Mouse (Mus musculus) lung, embryonic 16.5 days (tissue): ENCODE results near the gene Gfpt2. TPM values are rescaled to one million over a fixed set of nuclear protein-coding genes. Genes with fewer than 3 reads are reported as not detected.

Experiments used
- ATAC-seq: fragments of 200-750 bp; cut with Nextera tagmentation; 2 replicates; pipeline ENCODE4 v1.8.0; 2017; ENCODE audit warnings: low read depth, mild to moderate bottlenecking, moderate library complexity
- H3K27ac ChIP-seq: fragments of 300-500 bp; sonication (generic); 2 replicates; pipeline ENCODE4 v1.5.1; 2014; ENCODE audit warnings: mild to moderate bottlenecking, control low read depth, low read length
- H3K27me3 ChIP-seq: fragments of 300-500 bp; sonication (generic); 2 replicates; pipeline ENCODE4 v1.6.1; 2014; ENCODE audit warnings: low read depth, low read length, mixed read lengths; ENCODE audit not compliant: control insufficient read depth, insufficient read depth
- H3K36me3 ChIP-seq: fragments of 300-500 bp; sonication (generic); 2 replicates; pipeline ENCODE4 v1.6.1; 2014; ENCODE audit warnings: low read length; ENCODE audit not compliant: control insufficient read depth, insufficient read depth
- H3K4me1 ChIP-seq: fragments of 300-500 bp; sonication (generic); replicated peaks from 2 replicates; pipeline ENCODE4 v1.6.1; 2014; ENCODE audit warnings: low read length, mixed read lengths; ENCODE audit not compliant: control insufficient read depth, insufficient read depth
- H3K4me2 ChIP-seq: fragments of 300-500 bp; sonication (generic); 2 replicates; pipeline ENCODE4 v1.6.1; 2014; ENCODE audit warnings: low read depth, low read length, control low read depth
- H3K4me3 ChIP-seq: fragments of 300-500 bp; sonication (generic); 2 replicates; pipeline ENCODE4 v1.5.1; 2014; ENCODE audit warnings: mild to moderate bottlenecking, low read length, control low read depth
- H3K9ac ChIP-seq: fragments of 300-500 bp; sonication (generic); 2 replicates; pipeline ENCODE4 v1.6.1; 2014; ENCODE audit warnings: low read length, control low read depth
- H3K9me3 ChIP-seq: fragments of 300-500 bp; sonication (generic); 2 replicates; pipeline ENCODE4 v1.6.1; 2016; ENCODE audit warnings: low read length; ENCODE audit not compliant: control insufficient read depth
- WGBS: fragments of 180-500 bp; shearing (Covaris S2); extraction: QIAGEN DNeasy Blood & Tissue Kit; methylation state at CpG from one replicate; pipeline ENCODE4 v1.1.7; 2014; 5-methylcytosine and 5-hydroxymethylcytosine counted together
- polyA plus RNA-seq: library from polyadenylated mRNA; unstranded; fragments of >200 nt; fragmentation: Nextera tagmentation; extraction: Ambion mirVana; gene quantifications from 2 replicates; pipeline ENCODE4 v1.2.1, GENCODE M21; 2015

Gfpt2 gene
- polyA plus RNA-seq, 1 experiment from 2014 or later = 11.8 TPM

GRCm38 (mm10) chr11:49842718-49843117 is 48.7 kb downstream of the Gfpt2 start:
- Histone ChIP-seq H3K4me2 (no peak overlapping the region), H3K4me3 (no peak overlapping the region), H3K27ac (no peak overlapping the region), H3K27me3 (no peaks in the 10 kb centered on the region), H3K9ac (no peak overlapping the region), H3K9me3 (no peaks in the 10 kb centered on the region), H3K36me3 (no peaks in the 10 kb centered on the region), H3K4me1 (peaks cover 7% of the 10 kb centered on the region)
- ATAC-seq = no peak
- 27% methylated on average over 3 of the region's 3 CpGs for WGBS

- no peak for ATAC-seq
- no peaks in the 10 kb centered on the region for H3K36me3 ChIP-seq
- H3K4me2 ChIP-seq = no peak overlapping the region
- no peaks in the 10 kb centered on the region for H3K27me3 ChIP-seq
- H3K9me3 ChIP-seq = no peaks in the 10 kb centered on the region
- WGBS = 79% methylated on average over 10 of the region's 10 CpGs
- H3K9ac ChIP-seq = no peak overlapping the region
- peaks cover 17% of the 10 kb centered on the region for H3K4me1 ChIP-seq
- no peak overlapping the region for H3K4me3 ChIP-seq
- H3K27ac ChIP-seq = no peak overlapping the region
These were observed 50.3 kb downstream of the Gfpt2 start for GRCm38 (mm10) chr11:49844311-49844710.

- Histone ChIP-seq H3K4me1 (peaks cover 17% of the 10 kb centered on the region), H3K9ac (no peak overlapping the region), H3K9me3 (no peaks in the 10 kb centered on the region), H3K4me2 (no peak overlapping the region), H3K4me3 (no peak overlapping the region), H3K27ac (no peak overlapping the region), H3K27me3 (no peaks in the 10 kb centered on the region), H3K36me3 (no peaks in the 10 kb centered on the region)
- WGBS = 34% methylated on average over 3 of the region's 3 CpGs
- ATAC-seq = no peak
These were observed 51.0 kb downstream of the Gfpt2 start for GRCm38 (mm10) chr11:49844969-49845368.

- 32% methylated on average over 11 of the region's 11 CpGs for WGBS
- Histone ChIP-seq H3K27ac (peak overlapping the region; percentile 29), H3K4me1 (peaks cover 17% of the 10 kb centered on the region), H3K36me3 (peaks cover 2% of the 10 kb centered on the region; the same call in 1 of the 2 replicates), H3K4me2 (peak overlapping the region; percentile 79), H3K9me3 (no peaks in the 10 kb centered on the region), H3K27me3 (no peaks in the 10 kb centered on the region), H3K9ac (peak overlapping the region; percentile 69), H3K4me3 (peak overlapping the region; percentile 70)
- 0 out of 2 replicates have a peak, but pooled peaks have one; percentile 0 for ATAC-seq
These were observed 52.0 kb downstream of the Gfpt2 start for GRCm38 (mm10) chr11:49845958-49846357.

GRCm38 (mm10) chr11:49846401-49847070 is 52.6 kb downstream of the Gfpt2 start, which contains the start of gene Mapk9:
Mapk9 (plus strand) TSS chr11:49846751.
- no peaks in the 10 kb centered on the region for H3K9me3 ChIP-seq
- ATAC-seq = peak; percentile 99
- WGBS = under 1% methylated on average over 63 of the region's 68 CpGs
- H3K36me3 ChIP-seq = peaks cover 2% of the 10 kb centered on the region; the same call in 1 of the 2 replicates
- peaks cover 17% of the 10 kb centered on the region for H3K4me1 ChIP-seq
- peak within 1 kb of the TSS; percentile 70 for H3K4me3 ChIP-seq
- H3K27ac ChIP-seq = peak within 1 kb of the TSS; percentile 89
- H3K9ac ChIP-seq = peak within 1 kb of the TSS; percentile 83
- peak within 1 kb of the TSS; percentile 79 for H3K4me2 ChIP-seq
- H3K27me3 ChIP-seq = no peaks in the 10 kb centered on the region

- Histone ChIP-seq H3K9me3 (no peaks in the 10 kb centered on the region), H3K36me3 (peaks cover 2% of the 10 kb centered on the region; the same call in 1 of the 2 replicates), H3K4me2 (peak overlapping the region; percentile 79), H3K27ac (peak overlapping the region; percentile 89), H3K4me3 (peak overlapping the region; percentile 70), H3K27me3 (no peaks in the 10 kb centered on the region), H3K4me1 (peaks cover 17% of the 10 kb centered on the region), H3K9ac (peak overlapping the region; percentile 83)
- 6% methylated on average over 29 of the region's 29 CpGs for WGBS
- 0 out of 2 replicates have a peak, but pooled peaks have one; percentile 0 for ATAC-seq
These were observed 53.3 kb downstream of the Gfpt2 start for GRCm38 (mm10) chr11:49847071-49847810.

- Histone ChIP-seq H3K27ac (no peak overlapping the region; the same call in 1 of the 2 replicates), H3K4me2 (peak overlapping the region; percentile 79), H3K9me3 (no peaks in the 10 kb centered on the region), H3K9ac (peak overlapping the region; percentile 83), H3K4me1 (peaks cover 17% of the 10 kb centered on the region), H3K36me3 (peaks cover 2% of the 10 kb centered on the region; the same call in 1 of the 2 replicates), H3K27me3 (no peaks in the 10 kb centered on the region), H3K4me3 (peak overlapping the region; percentile 70)
- WGBS = 64% methylated on average over 2 of the region's 2 CpGs
- no peak for ATAC-seq
These were observed 53.8 kb downstream of the Gfpt2 start for GRCm38 (mm10) chr11:49847811-49848078.

- H3K4me2 ChIP-seq = peak overlapping the region; percentile 30; the same call in 1 of the 2 replicates
- H3K9me3 ChIP-seq = no peaks in the 10 kb centered on the region
- H3K4me3 ChIP-seq = no peak overlapping the region
- H3K36me3 ChIP-seq = peaks cover 2% of the 10 kb centered on the region; the same call in 1 of the 2 replicates
- peak overlapping the region; percentile 42 for H3K9ac ChIP-seq
- no peak for ATAC-seq
- WGBS = 60% methylated on average over 4 of the region's 4 CpGs
- H3K27me3 ChIP-seq = no peaks in the 10 kb centered on the region
- H3K4me1 ChIP-seq = peaks cover 17% of the 10 kb centered on the region
- 0 out of 2 replicates have a peak overlapping the region, but pooled peaks have one; percentile 12 for H3K27ac ChIP-seq
These were observed 54.3 kb downstream of the Gfpt2 start for GRCm38 (mm10) chr11:49848080-49848815.

- Histone ChIP-seq H3K36me3 (peaks cover 3% of the 10 kb centered on the region; the same call in 1 of the 2 replicates), H3K9me3 (no peaks in the 10 kb centered on the region), H3K4me1 (peaks cover 17% of the 10 kb centered on the region), H3K4me2 (no peak overlapping the region), H3K27me3 (no peaks in the 10 kb centered on the region), H3K9ac (no peak overlapping the region), H3K27ac (no peak overlapping the region), H3K4me3 (no peak overlapping the region)
- 79% methylated on average over 7 of the region's 7 CpGs for WGBS
- no peak for ATAC-seq
These were observed 56.4 kb downstream of the Gfpt2 start for GRCm38 (mm10) chr11:49850331-49850730.
